Mouse (Mus musculus): ENCODE measurements around the gene Pla2g12a.

Gene Pla2g12a

GRCm38 (mm10) chr3:129898886-129899285 lies 20.5 kb downstream of the Pla2g12a start:
- DNase-seq (ENCODE audit: low read depth, low spot score): no peak

GRCm38 (mm10) chr3:129901271-129901809 lies 22.9 kb downstream of the Pla2g12a start, which contains the start of gene Casp6:
Casp6 (plus strand) TSS chr3:129901425.
- DNase-seq (ENCODE audit: low read depth, low spot score): peak; percentile 50

- no peak for DNase-seq (ENCODE audit: low read depth, low spot score)
Measured at GRCm38 (mm10) chr3:129903369-129903768, 25.0 kb downstream of the Pla2g12a start.

GRCm38 (mm10) chr3:129903866-129904265 lies 25.5 kb downstream of the Pla2g12a start:
- no peak for DNase-seq (ENCODE audit: low read depth, low spot score)

GRCm38 (mm10) chr3:129904381-129905132 lies 26.2 kb downstream of the Pla2g12a start:
- DNase-seq (ENCODE audit: low read depth, low spot score): no peak

- no peak for DNase-seq (ENCODE audit: low read depth, low spot score)
Measured at GRCm38 (mm10) chr3:129912025-129912424, 33.6 kb downstream of the Pla2g12a start.

- no peak for DNase-seq (ENCODE audit: low read depth, low spot score)
Measured at GRCm38 (mm10) chr3:129913241-129913640, 34.8 kb downstream of the Pla2g12a start.

- no peak for DNase-seq (ENCODE audit: low read depth, low spot score)
Measured at GRCm38 (mm10) chr3:129917424-129917823, 39.0 kb downstream of the Pla2g12a start.

GRCm38 (mm10) chr3:129918434-129918833 lies 40.0 kb downstream of the Pla2g12a start:
- DNase-seq (ENCODE audit: low read depth, low spot score): peak; percentile 33

- no peak for DNase-seq (ENCODE audit: low read depth, low spot score)
Measured at GRCm38 (mm10) chr3:129923581-129923980, 45.2 kb downstream of the Pla2g12a start.

GRCm38 (mm10) chr3:129925861-129926260 lies 47.5 kb downstream of the Pla2g12a start:
- no peak for DNase-seq (ENCODE audit: low read depth, low spot score)

GRCm38 (mm10) chr3:129930213-129930778 lies 51.9 kb downstream of the Pla2g12a start:
- DNase-seq (ENCODE audit: low read depth, low spot score): peak; percentile 34

GRCm38 (mm10) chr3:129932443-129932842 lies 54.0 kb downstream of the Pla2g12a start:
- no peak for DNase-seq (ENCODE audit: low read depth, low spot score)

GRCm38 (mm10) chr3:129936561-129936960 lies 58.2 kb downstream of the Pla2g12a start:
- DNase-seq (ENCODE audit: low read depth, low spot score): no peak

GRCm38 (mm10) chr3:129937848-129938247 lies 59.4 kb downstream of the Pla2g12a start:
- no peak for DNase-seq (ENCODE audit: low read depth, low spot score)

- no peak for DNase-seq (ENCODE audit: low read depth, low spot score)
Measured at GRCm38 (mm10) chr3:129939058-129939457, 60.7 kb downstream of the Pla2g12a start.

GRCm38 (mm10) chr3:129940780-129941179 lies 62.4 kb downstream of the Pla2g12a start:
- no peak for DNase-seq (ENCODE audit: low read depth, low spot score)

- DNase-seq (ENCODE audit: low read depth, low spot score): no peak
Measured at GRCm38 (mm10) chr3:129941291-129941690, 62.9 kb downstream of the Pla2g12a start.

- DNase-seq (ENCODE audit: low read depth, low spot score): no peak
Measured at GRCm38 (mm10) chr3:129943813-129944212, 65.4 kb downstream of the Pla2g12a start.

All from skeletal muscle tissue, adult 2 months (tissue).